Comparison of ENCODE assay signal across 34 mouse cellular contexts in genomic region chr3:40687588-40687987, GRCm38 (mm10). TPM values are rescaled to one million over a fixed set of nuclear protein-coding genes. Genes with fewer than 3 reads are reported as not detected.
DNase-seq lines count a peak whose midpoint lies in the region; ATAC-seq lines count a peak whose summit lies in the region.
"Had no signal": no experiment of that assay in that cellular context is flagged by ENCODE, and none has a peak within 500 bp of the region (broad histone marks: within the 10 kb centered on the region; RNA-seq: fewer than 3 reads in every experiment).

No protein-coding gene starts in this region.

- ATAC-seq in hindbrain, embryonic 11.5 days (ENCODE audit: low FRiP score), result no peak
- ATAC-seq in hindbrain, embryonic 13.5 days (ENCODE audit: low FRiP score), result no peak
- peak; percentile 55; the same call in 1 of the 2 replicates for ATAC-seq in megakaryocyte progenitor cell, adult 5-6 weeks (replicated peaks; ENCODE audit: poor library complexity)
- ATAC-seq: inflammation-experienced regulatory T-cells, adult 6 months; liver, embryonic 12.5 days; liver, postnatal 0 days had no signal

- no peak overlapping the region for H3K27ac ChIP-seq in hindbrain, embryonic 11.5 days (ENCODE audit: low read depth, low read length)
- H3K27ac ChIP-seq in hindbrain, embryonic 13.5 days, result no peak overlapping the region
- H3K27ac ChIP-seq: hindbrain, embryonic 15.5 days; kidney, embryonic 15.5 days; liver, embryonic 12.5 days had no signal

- 65% methylated on average over 3 of the region's 3 CpGs for WGBS in hindbrain, embryonic 11.5 days
- WGBS in hindbrain, embryonic 13.5 days, result 56% methylated on average over 3 of the region's 3 CpGs

- no peaks in the 10 kb centered on the region for H3K9me3 ChIP-seq in hindbrain, embryonic 11.5 days (ENCODE audit: control insufficient read depth, low read length)
- H3K9me3 ChIP-seq in hindbrain, embryonic 13.5 days, result no peaks in the 10 kb centered on the region
- H3K9me3 ChIP-seq: forebrain, embryonic 12.5 days; heart, embryonic 10.5 days; heart, embryonic 15.5 days; hindbrain, embryonic 15.5 days; kidney, embryonic 15.5 days; liver, embryonic 12.5 days had no signal

- no peaks in the 10 kb centered on the region for H3K27me3 ChIP-seq in hindbrain, embryonic 11.5 days (ENCODE audit: control insufficient read depth, insufficient read depth, low read length)
- H3K27me3 ChIP-seq in hindbrain, embryonic 13.5 days, result no peaks in the 10 kb centered on the region
- H3K27me3 ChIP-seq: forebrain, embryonic 12.5 days; heart, embryonic 15.5 days; hindbrain, embryonic 15.5 days; kidney, embryonic 15.5 days; liver, embryonic 12.5 days had no signal

- H3K36me3 ChIP-seq in hindbrain, embryonic 11.5 days (ENCODE audit: control insufficient read depth, insufficient read depth, low read length), result no peaks in the 10 kb centered on the region
- H3K36me3 ChIP-seq in hindbrain, embryonic 13.5 days, result peaks cover 6% of the 10 kb centered on the region; the same call in 1 of the 2 replicates
- H3K36me3 ChIP-seq: heart, embryonic 15.5 days; hindbrain, embryonic 15.5 days; liver, embryonic 12.5 days had no signal

- H3K4me2 ChIP-seq in hindbrain, embryonic 11.5 days (replicated peaks; ENCODE audit: low read depth, low read length), result no peak overlapping the region
- H3K4me2 ChIP-seq in hindbrain, embryonic 13.5 days, result no peak overlapping the region
- H3K4me2 ChIP-seq: forebrain, embryonic 12.5 days; hindbrain, embryonic 15.5 days; kidney, embryonic 15.5 days; liver, embryonic 12.5 days had no signal

- H3K9ac ChIP-seq in hindbrain, embryonic 11.5 days (ENCODE audit: low read depth, low read length), result no peak overlapping the region
- no peak overlapping the region for H3K9ac ChIP-seq in hindbrain, embryonic 13.5 days
- H3K9ac ChIP-seq: forebrain, embryonic 12.5 days; heart, embryonic 15.5 days; hindbrain, embryonic 15.5 days; kidney, embryonic 15.5 days; liver, embryonic 12.5 days; liver, postnatal 0 days had no signal

- H3K4me1 ChIP-seq in hindbrain, embryonic 11.5 days (replicated peaks; ENCODE audit: control insufficient read depth, insufficient read depth, low read length), result peaks cover 4% of the 10 kb centered on the region; the same call in 1 of the 2 replicates
- peaks cover 29% of the 10 kb centered on the region for H3K4me1 ChIP-seq in hindbrain, embryonic 13.5 days (replicated peaks)

- no peak overlapping the region for H3K4me3 ChIP-seq in hindbrain, embryonic 11.5 days (ENCODE audit: low read depth, low read length)
- no peak overlapping the region for H3K4me3 ChIP-seq in hindbrain, embryonic 13.5 days
- H3K4me3 ChIP-seq: erythroblast, embryonic 14.5 days; forebrain, embryonic 12.5 days; heart, embryonic 10.5 days; heart, embryonic 15.5 days; hindbrain, embryonic 15.5 days; kidney, embryonic 15.5 days; liver, embryonic 12.5 days had no signal

- peak; percentile 26 for DNase-seq in hindbrain, embryonic 11.5 days (ENCODE audit: low spot score)
- DNase-seq in 416B (ENCODE audit: low read depth), result peak; percentile 54
- peak; percentile 20 for DNase-seq in embryo, embryonic 9.5 days (ENCODE audit: extremely low spot score)
- DNase-seq in layer of hippocampus, adult 11-12 months (ENCODE audit: low spot score), result no peak
- DNase-seq in lung, postnatal 14 days, result no peak
- DNase-seq: adrenal gland, postnatal 25 days; B cell, adult 2 months; cerebellum, adult 18-20 months; cerebellum, postnatal 10 days; gastrocnemius, postnatal 14 days; heart, adult 11 months; kidney, adult 11 months; kidney, postnatal 36 days; layer of hippocampus, postnatal 36 days; left cerebral cortex, postnatal 4 days; liver, postnatal 0 days; lung, postnatal 4 days; right cerebral cortex, adult 18-20 months; right cerebral cortex, postnatal 4 days; thymus, adult 2 months; thymus, postnatal 36 days had no signal

RNA-seq across cellular contexts. Expression of gene Slc25a31, which starts 21.1 kb away (rescaled TPM):
- polyA plus RNA-seq in hindbrain, embryonic 11.5 days (2014; fragmentation: Nextera tagmentation; extraction: Ambion mirVana), result 0.11 and 0.27 TPM in 2 replicates
- polyA plus RNA-seq in hindbrain, embryonic 13.5 days (2015; fragmentation: Nextera tagmentation; extraction: Ambion mirVana), result 0.27 and 0.41 TPM in 2 replicates
- not detected in 2 replicates for total RNA-seq in megakaryocyte progenitor cell, adult 5-6 weeks (2015)
- total RNA-seq in megakaryocyte progenitor cell, adult 5-6 weeks (2017), result not detected in 2 replicates
- total RNA-seq: adrenal gland, adult 18-20 months; common myeloid progenitor, adult 5-6 weeks; gastrocnemius, postnatal 14 days; neutrophil, adult 5-6 weeks had no signal
- polyA plus RNA-seq: erythroblast, embryonic 14.5 days; inflammation-experienced regulatory T-cells, adult 6 months had no signal

RNA-seq across cellular contexts. Expression of gene Hspa4l, which starts 56.7 kb away (rescaled TPM):
- polyA plus RNA-seq in hindbrain, embryonic 11.5 days (2014; fragmentation: Nextera tagmentation; extraction: Ambion mirVana), result 69.3 and 71.2 TPM in 2 replicates
- polyA plus RNA-seq in hindbrain, embryonic 13.5 days (2015; fragmentation: Nextera tagmentation; extraction: Ambion mirVana), result 57.1 and 64.8 TPM in 2 replicates
- total RNA-seq in megakaryocyte progenitor cell, adult 5-6 weeks (2015), result 39.7 and 45.1 TPM in 2 replicates
- total RNA-seq in megakaryocyte progenitor cell, adult 5-6 weeks (2017), result 54.6 and 55.7 TPM in 2 replicates

Comparison
In these comparisons a context has a peak if more than half of its experiments do, and no peak if none do; other contexts are left out.
1. DNase-seq: peak in hindbrain, embryonic 11.5 days (single experiment), 416B (single experiment) and embryo, embryonic 9.5 days (single experiment); none in layer of hippocampus, adult 11-12 months (single experiment) and lung, postnatal 14 days (single experiment).